Mouse (Mus musculus): ENCODE data around the gene Lrrc8d. TPM values are rescaled to one million over a fixed set of nuclear protein-coding genes. Genes with fewer than 3 reads are reported as not detected.

Gene Lrrc8d
- polyA plus RNA-seq, 1 experiment from 2014 or later = 11.6 TPM

GRCm38 (mm10) chr5:105732433-105732891 is 32.7 kb downstream of the Lrrc8d start:
- Histone ChIP-seq H3K9ac (replicated peaks) (peak overlapping the region; percentile 52), H3K4me3 (ENCODE audit: low read depth, low read length) (peak overlapping the region; percentile 66), H3K27ac (ENCODE audit: low read depth) (peak overlapping the region; percentile 66), H3K4me2 (ENCODE audit: low read depth, low read length) (peak overlapping the region; percentile 97), H3K9me3 (ENCODE audit: low read length) (no peaks in the 10 kb centered on the region), H3K4me1 (ENCODE audit: insufficient read depth) (peaks cover 36% of the 10 kb centered on the region), H3K36me3 (replicated peaks; ENCODE audit: insufficient read depth, low read length) (peaks cover 7% of the 10 kb centered on the region; the same call in 1 of the 2 replicates), H3K27me3 (ENCODE audit: insufficient read depth, low read length) (no peaks in the 10 kb centered on the region)
- WGBS (ENCODE audit: insufficient replicate concordance) = 11% methylated on average over 11 of the region's 11 CpGs
- DNase-seq (no peak), ATAC-seq (peak; percentile 26)
- TF ChIP-seq EP300 (IDR thresholded peaks at IDR 0.05; ENCODE audit: low read depth) = no peak
- no peak for TF ChIP-seq CTCF (IDR thresholded peaks at IDR 0.05; ENCODE audit: low read depth)

- Histone ChIP-seq H3K4me1 (ENCODE audit: insufficient read depth) (peaks cover 36% of the 10 kb centered on the region), H3K27ac (ENCODE audit: low read depth) (no peak overlapping the region), H3K27me3 (ENCODE audit: insufficient read depth, low read length) (no peaks in the 10 kb centered on the region), H3K4me3 (ENCODE audit: low read depth, low read length) (no peak overlapping the region), H3K9me3 (ENCODE audit: low read length) (no peaks in the 10 kb centered on the region), H3K4me2 (ENCODE audit: low read depth, low read length) (peak overlapping the region; percentile 97; the same call in 1 of the 2 replicates), H3K9ac (replicated peaks) (no peak overlapping the region), H3K36me3 (replicated peaks; ENCODE audit: insufficient read depth, low read length) (peaks cover 7% of the 10 kb centered on the region; the same call in 1 of the 2 replicates)
- TF ChIP-seq CTCF (IDR thresholded peaks at IDR 0.05; ENCODE audit: low read depth) (no peak), EP300 (IDR thresholded peaks at IDR 0.05; ENCODE audit: low read depth) (no peak)
- ATAC-seq = no peak
- WGBS (ENCODE audit: insufficient replicate concordance) = 68% methylated on average over 6 of the region's 6 CpGs
- no peak for DNase-seq
These were observed 33.5 kb downstream of the Lrrc8d start for GRCm38 (mm10) chr5:105733226-105733625.

- H3K27ac ChIP-seq (ENCODE audit: low read depth) = no peak overlapping the region
- no peaks in the 10 kb centered on the region for H3K9me3 ChIP-seq (ENCODE audit: low read length)
- no peak overlapping the region for H3K4me3 ChIP-seq (ENCODE audit: low read depth, low read length)
- peaks cover 7% of the 10 kb centered on the region; the same call in 1 of the 2 replicates for H3K36me3 ChIP-seq (replicated peaks; ENCODE audit: insufficient read depth, low read length)
- TF ChIP-seq EP300 (IDR thresholded peaks at IDR 0.05; ENCODE audit: low read depth) (no peak), CTCF (IDR thresholded peaks at IDR 0.05; ENCODE audit: low read depth) (no peak)
- no peak overlapping the region for H3K4me2 ChIP-seq (ENCODE audit: low read depth, low read length)
- H3K27me3 ChIP-seq (ENCODE audit: insufficient read depth, low read length) = no peaks in the 10 kb centered on the region
- WGBS (ENCODE audit: insufficient replicate concordance) = 71% methylated on average over 6 of the region's 6 CpGs
- no peak for ATAC-seq
- no peak for DNase-seq
- H3K4me1 ChIP-seq (ENCODE audit: insufficient read depth) = peaks cover 25% of the 10 kb centered on the region
- no peak overlapping the region for H3K9ac ChIP-seq (replicated peaks)
These were observed 36.6 kb downstream of the Lrrc8d start for GRCm38 (mm10) chr5:105736365-105736764.

- no peak overlapping the region for H3K4me3 ChIP-seq (ENCODE audit: low read depth, low read length)
- H3K36me3 ChIP-seq (replicated peaks; ENCODE audit: insufficient read depth, low read length) = peaks cover 7% of the 10 kb centered on the region; the same call in 1 of the 2 replicates
- no peak overlapping the region for H3K27ac ChIP-seq (ENCODE audit: low read depth)
- no peaks in the 10 kb centered on the region for H3K27me3 ChIP-seq (ENCODE audit: insufficient read depth, low read length)
- no peak overlapping the region for H3K4me2 ChIP-seq (ENCODE audit: low read depth, low read length)
- ATAC-seq (peak; percentile 13; the same call in 1 of the 2 replicates), DNase-seq (no peak)
- H3K9ac ChIP-seq (replicated peaks) = no peak overlapping the region
- H3K9me3 ChIP-seq (ENCODE audit: low read length) = no peaks in the 10 kb centered on the region
- H3K4me1 ChIP-seq (ENCODE audit: insufficient read depth) = peaks cover 17% of the 10 kb centered on the region
- WGBS (ENCODE audit: insufficient replicate concordance) = 41% methylated on average over 6 of the region's 6 CpGs
- TF ChIP-seq EP300 (IDR thresholded peaks at IDR 0.05; ENCODE audit: low read depth) (peak; percentile 34; the same call in 1 of the 2 replicates), CTCF (IDR thresholded peaks at IDR 0.05; ENCODE audit: low read depth) (no peak)
These were observed 37.4 kb downstream of the Lrrc8d start for GRCm38 (mm10) chr5:105737145-105737544.

GRCm38 (mm10) chr5:105740437-105740836 is 40.7 kb downstream of the Lrrc8d start:
- WGBS (ENCODE audit: insufficient replicate concordance) = 87% methylated on average over 7 of the region's 7 CpGs
- Histone ChIP-seq H3K4me2 (ENCODE audit: low read depth, low read length) (no peak overlapping the region), H3K9me3 (ENCODE audit: low read length) (no peaks in the 10 kb centered on the region), H3K4me1 (ENCODE audit: insufficient read depth) (peaks cover 27% of the 10 kb centered on the region), H3K4me3 (ENCODE audit: low read depth, low read length) (no peak overlapping the region), H3K36me3 (replicated peaks; ENCODE audit: insufficient read depth, low read length) (0 out of 2 replicates have a peak, but pooled peaks cover 4% of the 10 kb centered on the region), H3K27ac (ENCODE audit: low read depth) (no peak overlapping the region), H3K27me3 (ENCODE audit: insufficient read depth, low read length) (no peaks in the 10 kb centered on the region), H3K9ac (replicated peaks) (no peak overlapping the region)
- TF ChIP-seq CTCF (IDR thresholded peaks at IDR 0.05; ENCODE audit: low read depth) (no peak), EP300 (IDR thresholded peaks at IDR 0.05; ENCODE audit: low read depth) (no peak)
- DNase-seq = no peak
- ATAC-seq = no peak

- Histone ChIP-seq H3K36me3 (replicated peaks; ENCODE audit: insufficient read depth, low read length) (no peaks in the 10 kb centered on the region), H3K4me3 (ENCODE audit: low read depth, low read length) (no peak overlapping the region), H3K9me3 (ENCODE audit: low read length) (no peaks in the 10 kb centered on the region), H3K27me3 (ENCODE audit: insufficient read depth, low read length) (no peaks in the 10 kb centered on the region), H3K4me1 (ENCODE audit: insufficient read depth) (peaks cover 29% of the 10 kb centered on the region), H3K9ac (replicated peaks) (no peak overlapping the region), H3K4me2 (ENCODE audit: low read depth, low read length) (peak overlapping the region; percentile 34; the same call in 1 of the 2 replicates), H3K27ac (ENCODE audit: low read depth) (peak overlapping the region; percentile 61)
- 55% methylated on average over 5 of the region's 5 CpGs for WGBS (ENCODE audit: insufficient replicate concordance)
- ATAC-seq (peak; percentile 87), DNase-seq (peak; percentile 51)
- TF ChIP-seq CTCF (IDR thresholded peaks at IDR 0.05; ENCODE audit: low read depth) (no peak), EP300 (IDR thresholded peaks at IDR 0.05; ENCODE audit: low read depth) (no peak)
These were observed 42.9 kb downstream of the Lrrc8d start for GRCm38 (mm10) chr5:105742641-105743040.

Data from liver, postnatal 0 days (tissue).